Mouse (Mus musculus) lung, embryonic 14.5 days (tissue): ENCODE measurements around the gene Rabgap1. TPM values are rescaled to one million over a fixed set of nuclear protein-coding genes. Genes with fewer than 3 reads are reported as not detected.

Source experiments
- ATAC-seq: fragments of 200-750 bp; cut with Nextera tagmentation; 2 replicates; pipeline ENCODE4 v1.8.0; 2017; ENCODE audit warnings: mild to moderate bottlenecking, moderate TSS enrichment, moderate library complexity; ENCODE audit not compliant: insufficient read depth
- DNase-seq: peaks from one replicate; pipeline ENCODE4 v3.0.0-alpha.2; 2015
- H3K27ac ChIP-seq: fragments of 300-500 bp; sonication (generic); 2 replicates; pipeline ENCODE4 v1.5.1; 2014; ENCODE audit warnings: low read depth, mild to moderate bottlenecking, moderate library complexity
- H3K27me3 ChIP-seq: fragments of 300-500 bp; sonication (generic); 2 replicates; pipeline ENCODE4 v1.6.1; 2014; ENCODE audit warnings: low read length, control low read depth; ENCODE audit not compliant: insufficient read depth
- H3K36me3 ChIP-seq: fragments of 300-500 bp; sonication (generic); 2 replicates; pipeline ENCODE4 v1.6.1; 2014; ENCODE audit warnings: control low read depth; ENCODE audit not compliant: insufficient read depth
- H3K4me1 ChIP-seq: fragments of 300-500 bp; sonication (generic); 2 replicates; pipeline ENCODE4 v1.6.1; 2014; ENCODE audit warnings: antibody characterized with exemption, control low read depth; ENCODE audit not compliant: insufficient read depth
- H3K4me2 ChIP-seq: fragments of 300-500 bp; sonication (generic); 2 replicates; pipeline ENCODE4 v1.6.1; 2014; ENCODE audit warnings: mild to moderate bottlenecking
- H3K4me3 ChIP-seq: fragments of 300-500 bp; sonication (generic); 2 replicates; pipeline ENCODE4 v1.5.1; 2014; ENCODE audit warnings: low read depth, low read length
- H3K9ac ChIP-seq: fragments of 300-500 bp; sonication (generic); 2 replicates; pipeline ENCODE4 v1.6.1; 2014
- H3K9me3 ChIP-seq: fragments of 300-500 bp; sonication (generic); 2 replicates; pipeline ENCODE4 v1.6.1; 2016; ENCODE audit warnings: low read depth, low read length, control low read depth
- CTCF ChIP-seq: IDR thresholded peaks from 2 replicates; pipeline ENCODE4 v1.5.1; 2016; ENCODE audit warnings: antibody characterized with exemption, low read depth
- WGBS: fragments of 180-500 bp; shearing (Covaris S2); extraction: QIAGEN DNeasy Blood & Tissue Kit; methylation state at CpG from one replicate; pipeline ENCODE4 v1.1.7; 2014; 5-methylcytosine and 5-hydroxymethylcytosine counted together
- polyA plus RNA-seq: library from polyadenylated mRNA; unstranded; fragments of >200 nt; fragmentation: Nextera tagmentation; extraction: Ambion mirVana; gene quantifications from 2 replicates; pipeline ENCODE4 v1.2.1, GENCODE M21; 2014

The Rabgap1 gene
- polyA plus RNA-seq, 1 experiment from 2014 or later: 52.8 TPM

GRCm38 (mm10) chr2:37572141-37572540 lies 129.1 kb downstream of the Rabgap1 start:
- WGBS: 87% methylated on average over 2 of the region's 2 CpGs
- H3K4me2 ChIP-seq: no peak overlapping the region
- no peaks in the 10 kb centered on the region for H3K4me1 ChIP-seq
- H3K27me3 ChIP-seq: no peaks in the 10 kb centered on the region
- peaks cover 16% of the 10 kb centered on the region for H3K36me3 ChIP-seq
- no peak overlapping the region for H3K27ac ChIP-seq
- no peak overlapping the region for H3K9ac ChIP-seq
- DNase-seq: no peak
- ATAC-seq: no peak
- H3K9me3 ChIP-seq: no peaks in the 10 kb centered on the region
- no peak overlapping the region for H3K4me3 ChIP-seq
- no peak for TF ChIP-seq CTCF

- 93% methylated on average over 1 of the region's 1 CpGs for WGBS
- Histone ChIP-seq H3K9ac (no peak overlapping the region), H3K4me1 (no peaks in the 10 kb centered on the region), H3K27me3 (no peaks in the 10 kb centered on the region), H3K9me3 (no peaks in the 10 kb centered on the region), H3K4me2 (no peak overlapping the region), H3K27ac (no peak overlapping the region), H3K36me3 (no peaks in the 10 kb centered on the region), H3K4me3 (no peak overlapping the region)
- no peak for ATAC-seq
- no peak for DNase-seq
- no peak for TF ChIP-seq CTCF
These were observed 133.6 kb downstream of the Rabgap1 start for GRCm38 (mm10) chr2:37576661-37577060.

DNA sequence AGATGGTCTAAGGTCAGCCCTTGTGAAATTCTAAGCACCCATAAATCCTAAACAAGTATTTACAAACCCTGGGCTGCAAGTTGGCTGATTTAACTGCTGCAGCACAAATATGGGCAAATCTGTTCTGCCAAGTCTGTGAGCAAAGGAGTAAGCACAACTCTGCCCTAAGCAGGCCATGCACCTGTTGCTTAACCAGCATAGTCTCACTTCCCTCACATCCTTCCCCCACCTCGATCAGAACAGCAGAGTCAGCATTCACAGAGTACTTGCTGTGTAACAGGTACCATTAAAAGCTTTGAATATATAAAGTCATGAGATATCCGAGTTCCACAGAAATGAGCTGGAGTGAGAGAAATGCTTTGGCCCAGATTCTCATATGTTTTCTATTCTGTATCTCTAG lies 135.1 kb downstream of the Rabgap1 start:
- 81% methylated on average over 2 of the region's 2 CpGs for WGBS
- no peak for DNase-seq
- no peak overlapping the region for H3K9ac ChIP-seq

GRCm38 (mm10) chr2:37587919-37588318 lies 144.8 kb downstream of the Rabgap1 start:
- no peak overlapping the region for H3K4me3 ChIP-seq
- no peak overlapping the region for H3K27ac ChIP-seq
- H3K4me2 ChIP-seq: no peak overlapping the region
- no peaks in the 10 kb centered on the region for H3K4me1 ChIP-seq
- H3K9me3 ChIP-seq: no peaks in the 10 kb centered on the region
- 0 out of 2 replicates have a peak, but pooled peaks cover 2% of the 10 kb centered on the region for H3K36me3 ChIP-seq
- DNase-seq (no peak), ATAC-seq (no peak)
- TF ChIP-seq CTCF: no peak
- H3K27me3 ChIP-seq: no peaks in the 10 kb centered on the region
- no peak overlapping the region for H3K9ac ChIP-seq

More for the DNA sequence above, 135.1 kb downstream of the Rabgap1 start:
- Histone ChIP-seq H3K4me3 (no peak overlapping the region), H3K4me2 (no peak overlapping the region), H3K36me3 (no peaks in the 10 kb centered on the region), H3K27me3 (no peaks in the 10 kb centered on the region), H3K9me3 (no peaks in the 10 kb centered on the region), H3K27ac (no peak overlapping the region), H3K4me1 (no peaks in the 10 kb centered on the region)
- TF ChIP-seq CTCF: no peak
- ATAC-seq: no peak

Other genes with a start within 250 kb of the Rabgap1 start
- not detected in 2 replicates for gene Olfr366, start 231.7 kb upstream of the Rabgap1 start, polyA plus RNA-seq
- not detected in 2 replicates for gene Olfr368, start 116.8 kb upstream of the Rabgap1 start, polyA plus RNA-seq
- 47.1 and 52.5 TPM in 2 replicates for gene Pdcl, start 83.9 kb upstream of the Rabgap1 start, polyA plus RNA-seq
- gene Rc3h2, start 20.4 kb upstream of the Rabgap1 start, polyA plus RNA-seq: 16.7 and 16.9 TPM in 2 replicates
- gene Zbtb26, start 144 bp upstream of the Rabgap1 start, polyA plus RNA-seq: 8.7 and 9.1 TPM in 2 replicates
- 4.0 and 4.3 TPM in 2 replicates for gene Zbtb6, start 108 bp upstream of the Rabgap1 start, polyA plus RNA-seq
- gene Gpr21, start 73.1 kb downstream of the Rabgap1 start, polyA plus RNA-seq: 2.5 and 2.9 TPM in 2 replicates